ENCODE assay signal across 15 mouse cellular contexts in the genomic region with DNA sequence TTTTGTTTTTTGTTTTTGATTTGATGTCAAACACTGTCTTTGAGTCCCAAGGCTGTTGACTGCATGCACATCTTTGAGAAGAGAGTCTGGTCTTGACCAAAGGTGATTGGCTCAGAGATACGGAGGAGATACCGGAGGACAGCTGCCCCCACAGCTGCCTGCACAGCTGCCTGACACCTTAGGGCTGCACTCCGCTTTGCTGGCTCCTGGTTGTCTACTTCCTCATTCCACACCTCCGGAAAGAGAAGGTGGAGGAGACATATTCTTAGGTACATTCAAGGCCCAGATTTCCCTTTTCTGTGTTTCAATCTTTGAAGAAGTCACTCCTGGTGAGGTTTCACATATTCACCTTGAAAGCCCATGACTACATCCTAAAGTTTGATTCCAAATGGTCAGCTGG.
"Had no signal": no experiment of that assay in that cellular context is flagged by ENCODE, and none has a peak within 500 bp of the region (broad histone marks: within the 10 kb centered on the region; RNA-seq: fewer than 3 reads in every experiment).

No protein-coding gene starts in this region.

- H3K27ac ChIP-seq: left cerebral cortex, adult 2 months; limb, embryonic 15.5 days; liver, embryonic 12.5 days; midbrain, embryonic 12.5 days; neural tube, embryonic 13.5 days had no signal

- H3K9me3 ChIP-seq: limb, embryonic 15.5 days; liver, embryonic 12.5 days; midbrain, embryonic 12.5 days; neural tube, embryonic 13.5 days had no signal

- DNase-seq: kidney, adult 11 months; kidney, postnatal 14 days; lung, embryonic 14.5 days; lung, postnatal 10 days; lung, postnatal 4 days; right cerebral cortex, adult 18-20 months; right cerebral cortex, postnatal 25 days; thymus, adult 18-20 months; thymus, postnatal 25 days had no signal

- H3K9ac ChIP-seq: limb, embryonic 15.5 days; liver, embryonic 12.5 days; lung, embryonic 14.5 days; midbrain, embryonic 12.5 days; neural tube, embryonic 13.5 days had no signal

- ATAC-seq: liver, embryonic 12.5 days; midbrain, embryonic 16.5 days had no signal

- H3K27me3 ChIP-seq: limb, embryonic 15.5 days; liver, embryonic 12.5 days; midbrain, embryonic 12.5 days; neural tube, embryonic 13.5 days had no signal

- H3K4me2 ChIP-seq: limb, embryonic 15.5 days; liver, embryonic 12.5 days; lung, embryonic 14.5 days; midbrain, embryonic 12.5 days; neural tube, embryonic 13.5 days had no signal

- H3K4me3 ChIP-seq: left cerebral cortex, adult 2 months; limb, embryonic 15.5 days; liver, embryonic 12.5 days; midbrain, embryonic 12.5 days; neural tube, embryonic 13.5 days had no signal

- H3K36me3 ChIP-seq: liver, embryonic 12.5 days; midbrain, embryonic 12.5 days; neural tube, embryonic 13.5 days had no signal
